Mouse (Mus musculus): ENCODE measurements around the gene Dthd1.

The Dthd1 gene

DNA sequence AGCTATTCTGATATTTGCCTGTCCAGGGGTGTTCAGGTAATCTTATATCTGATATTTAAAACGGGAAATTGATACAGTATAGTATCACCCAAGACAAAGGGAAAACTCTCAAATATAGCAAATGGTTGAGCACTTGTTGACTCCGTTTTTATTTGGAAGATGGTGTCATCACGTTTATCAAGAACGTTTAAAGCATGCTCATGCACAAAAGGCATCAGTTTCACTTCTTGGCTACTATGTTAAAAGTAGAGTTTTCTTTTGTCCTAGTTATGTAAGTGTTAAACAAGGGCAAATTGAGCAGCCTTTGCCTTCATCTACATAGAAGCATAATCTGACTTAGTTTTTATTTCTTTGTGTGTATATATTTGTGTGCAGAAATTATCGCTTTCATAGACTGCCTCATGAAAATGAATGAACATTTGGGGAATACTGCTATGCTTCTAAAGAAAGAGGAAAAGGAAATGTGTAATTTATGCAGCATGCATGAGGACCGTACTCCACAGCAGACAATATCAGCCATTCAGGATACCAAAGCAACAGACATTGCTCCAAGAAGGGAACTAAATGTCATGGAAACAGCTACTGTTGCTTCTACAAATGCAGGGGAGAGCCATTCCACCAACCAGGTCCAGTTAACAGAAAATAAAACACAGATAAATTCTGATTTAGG is at the start of gene Dthd1:
Gene Dthd1 (plus strand): TSS at position 422 of the 670 bp plus-strand sequence.
- DNase-seq (ENCODE audit: low read depth): no peak

DNA sequence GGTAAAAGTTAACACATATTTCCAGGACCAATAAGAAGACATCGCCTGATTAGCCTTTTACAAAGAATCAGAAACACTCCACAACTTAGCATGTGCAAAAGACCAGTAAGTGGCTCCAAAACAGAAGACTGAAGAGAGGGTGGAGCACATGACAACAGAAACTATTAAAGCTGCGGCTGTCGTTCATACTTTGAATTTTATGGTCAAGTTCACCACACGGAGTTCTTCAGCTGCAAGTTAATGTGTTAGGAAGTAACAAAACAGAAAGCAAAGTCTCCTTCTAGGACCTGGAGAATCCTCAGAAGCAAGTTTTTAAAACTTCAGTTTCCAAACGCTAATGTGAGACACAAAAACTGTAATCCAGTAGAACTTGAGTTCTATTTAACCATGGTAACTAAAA is 49.5 kb upstream of the Dthd1 start:
- DNase-seq (ENCODE audit: low read depth): no peak

DNA sequence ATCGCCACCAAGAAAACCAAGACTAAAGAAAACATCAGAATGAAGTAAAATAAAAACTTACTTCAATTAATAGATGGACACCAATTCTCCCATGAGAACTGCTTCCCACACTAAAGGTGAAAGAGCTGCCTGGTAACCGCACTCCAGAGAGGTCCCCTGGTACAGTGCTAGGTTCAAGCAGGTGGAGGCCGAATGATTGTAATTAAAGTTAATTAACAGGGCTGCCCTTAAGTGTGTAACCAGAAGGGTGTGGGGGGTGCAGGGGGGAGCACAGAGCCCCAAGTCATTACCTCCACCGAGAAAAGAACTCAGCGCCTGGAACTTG is 48.2 kb upstream of the Dthd1 start:
- DNase-seq (ENCODE audit: low read depth): no peak

DNA sequence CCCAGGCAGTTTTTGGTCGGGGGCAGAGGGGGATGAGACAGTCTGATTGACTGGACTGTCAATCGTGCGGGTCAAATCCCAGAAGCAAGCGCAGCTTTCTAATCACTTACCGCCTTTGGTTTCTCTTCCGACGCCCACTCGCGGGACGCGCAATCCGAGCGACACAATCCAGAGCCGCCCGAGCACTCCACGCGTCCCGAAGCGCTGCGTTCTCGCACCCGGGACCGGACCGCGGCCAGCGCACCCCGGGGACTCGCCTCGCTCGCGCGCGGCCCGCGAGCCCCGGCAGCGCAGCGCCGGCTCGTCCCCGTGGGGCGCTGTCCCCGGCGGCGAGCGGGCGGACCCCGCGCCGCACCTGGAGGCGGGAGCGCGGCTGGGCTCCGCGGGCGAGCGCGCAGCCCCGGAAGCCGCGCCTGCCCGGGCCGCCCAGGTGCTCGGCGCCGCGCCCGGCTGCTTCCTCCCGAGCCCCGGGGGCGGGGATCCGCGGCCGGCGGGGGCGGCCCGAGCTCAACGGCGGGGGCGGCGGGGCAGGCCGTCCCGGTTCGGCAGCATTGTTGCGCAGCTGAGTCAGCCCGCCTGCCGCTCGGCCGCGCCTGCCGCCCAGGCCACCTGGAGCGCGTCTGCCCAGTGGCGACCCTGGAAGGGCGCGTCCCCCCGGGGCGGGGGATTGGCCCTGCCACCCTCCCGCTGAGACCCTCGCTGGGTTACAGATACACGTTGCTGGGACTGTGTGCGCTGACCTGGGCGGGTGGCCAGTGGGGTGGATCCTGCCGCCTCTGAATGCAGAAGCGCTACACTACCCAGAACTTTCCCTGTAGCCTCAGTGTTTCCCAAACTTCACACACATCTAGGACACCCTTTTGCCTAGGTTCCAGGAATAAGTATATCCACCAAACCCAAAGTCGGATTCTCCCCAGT is 47.6 kb upstream of the Dthd1 start, which contains the start of gene Arap2:
Gene Arap2 (minus strand): TSS at position 376 of the 918 bp plus-strand sequence.
- no peak for DNase-seq (ENCODE audit: low read depth)

DNA sequence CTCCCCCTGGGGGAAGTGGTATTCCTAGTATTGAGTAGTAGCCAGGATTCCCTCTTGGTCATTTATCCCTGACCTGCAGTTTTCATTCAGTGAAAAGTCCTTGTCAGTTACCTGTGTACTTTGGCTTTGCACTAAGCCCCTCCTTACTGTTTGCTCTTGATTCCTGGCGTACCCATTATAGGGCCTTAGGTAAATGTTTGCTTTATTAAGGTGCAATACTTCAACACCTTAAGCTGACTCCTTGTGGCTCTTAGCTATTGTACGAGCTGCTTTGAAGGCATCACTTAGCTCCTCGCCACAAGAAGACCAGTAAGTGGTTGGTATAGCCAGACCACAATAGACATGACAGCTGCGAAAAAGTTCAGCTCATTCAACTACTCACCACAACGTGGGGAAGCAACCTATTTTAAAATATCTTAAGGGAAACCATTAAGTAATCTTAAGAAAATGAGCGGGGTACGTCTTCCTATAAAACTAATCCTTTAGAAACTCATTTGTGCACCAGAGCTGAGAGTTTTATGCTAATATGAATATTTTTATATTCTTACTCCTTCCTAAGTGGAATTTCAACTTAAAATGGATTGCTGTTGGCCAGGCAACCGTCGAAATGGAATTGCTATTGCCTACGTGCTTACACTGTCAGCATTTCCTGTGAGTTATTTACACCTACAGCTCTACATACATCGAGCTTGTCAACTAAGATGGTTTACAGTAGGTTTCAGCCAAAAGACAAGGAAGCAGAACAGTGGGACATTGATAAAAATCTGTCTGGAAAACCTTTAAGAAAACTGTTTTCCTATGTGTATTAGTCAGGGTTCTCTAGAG is 41.6 kb upstream of the Dthd1 start:
- no peak for DNase-seq (ENCODE audit: low read depth)

DNA sequence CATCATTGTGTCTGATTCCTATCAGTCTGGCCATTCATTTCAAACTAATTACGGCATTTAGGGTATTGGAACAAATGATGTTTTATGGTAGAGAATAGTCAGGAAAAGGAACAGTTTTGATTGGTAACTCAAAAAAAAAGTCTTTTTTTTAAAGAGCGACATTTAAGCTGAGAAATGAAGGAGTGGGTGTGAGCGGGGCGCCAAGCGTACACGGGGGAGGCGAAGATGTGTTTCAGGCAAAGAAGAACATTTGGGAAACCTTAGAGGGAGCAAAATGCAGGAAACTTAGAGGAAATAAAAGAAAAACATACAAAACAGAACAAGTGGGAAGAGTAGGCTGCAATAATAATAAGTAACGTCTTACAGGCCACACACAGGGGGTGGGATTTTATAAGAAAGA is 35.8 kb upstream of the Dthd1 start:
- no peak for DNase-seq (ENCODE audit: low read depth)

DNA sequence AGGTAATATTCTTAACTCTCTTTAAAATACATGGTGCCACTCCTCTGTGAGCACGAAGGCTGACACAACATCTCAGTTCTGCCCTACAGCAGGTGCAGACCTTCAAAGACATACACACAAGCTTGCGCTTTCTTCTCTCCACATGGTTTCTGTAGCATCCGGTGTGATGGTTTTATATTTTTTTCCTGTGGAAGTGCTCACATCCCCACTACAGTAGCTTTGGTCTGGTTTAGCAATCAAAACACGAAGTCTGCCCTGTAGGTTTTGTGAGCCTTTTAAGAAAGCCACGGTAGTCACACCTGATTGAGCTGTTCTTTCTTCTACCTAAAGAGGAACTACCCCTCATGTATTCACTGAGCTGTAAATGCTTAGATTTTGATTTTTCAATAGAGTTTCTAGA is 34.9 kb upstream of the Dthd1 start:
- DNase-seq (ENCODE audit: low read depth): no peak

DNA sequence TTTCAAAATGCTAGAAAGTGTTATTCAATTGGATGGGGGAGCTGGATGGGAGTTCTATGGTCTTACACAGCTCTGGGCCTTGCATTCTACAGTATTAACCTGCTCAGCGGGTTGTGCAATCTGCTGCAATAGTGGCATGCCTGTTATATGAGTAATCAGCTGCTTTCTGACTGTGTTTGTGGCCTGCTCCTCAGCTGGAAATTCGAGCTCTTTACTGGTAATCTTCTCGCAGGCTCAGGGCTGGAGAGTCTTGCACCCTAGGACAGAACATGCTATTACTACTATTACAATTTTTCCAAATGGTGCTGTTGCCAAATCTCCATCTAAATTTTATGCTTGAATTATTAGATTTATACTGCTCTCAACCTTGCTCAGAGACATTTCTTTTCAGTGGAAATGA is 26.8 kb upstream of the Dthd1 start:
- no peak for DNase-seq (ENCODE audit: low read depth)

DNA sequence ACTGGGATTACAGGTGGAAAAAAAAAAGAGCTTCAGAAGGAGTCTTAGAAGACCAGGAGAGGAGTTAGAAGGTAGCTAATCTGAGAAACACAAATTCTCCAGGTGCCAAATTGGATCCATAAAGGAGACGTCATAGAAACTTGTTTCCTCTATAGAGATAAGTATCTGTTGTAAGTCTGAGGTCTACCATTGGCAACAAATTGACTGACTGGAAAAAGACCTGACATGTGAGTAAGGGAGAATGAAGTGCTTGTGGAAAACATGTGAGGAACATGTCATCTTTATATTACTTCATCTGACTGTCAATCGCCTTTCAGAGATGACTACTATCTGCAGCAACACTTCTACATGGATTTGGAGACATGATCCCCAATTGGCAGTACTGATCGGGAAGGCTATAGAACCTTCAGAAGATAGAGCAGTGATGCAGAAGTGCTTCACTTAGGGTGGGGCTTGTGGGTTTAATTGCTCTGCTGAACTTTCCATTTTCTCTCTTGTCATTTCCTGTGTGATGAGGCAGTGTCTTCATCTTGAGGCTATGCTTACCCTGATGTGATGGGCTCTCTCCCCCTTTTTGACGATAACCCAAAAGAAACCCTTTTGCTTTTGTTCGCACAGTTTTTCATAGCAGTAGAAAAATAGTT is 22.6 kb upstream of the Dthd1 start:
- DNase-seq (ENCODE audit: low read depth): no peak

DNA sequence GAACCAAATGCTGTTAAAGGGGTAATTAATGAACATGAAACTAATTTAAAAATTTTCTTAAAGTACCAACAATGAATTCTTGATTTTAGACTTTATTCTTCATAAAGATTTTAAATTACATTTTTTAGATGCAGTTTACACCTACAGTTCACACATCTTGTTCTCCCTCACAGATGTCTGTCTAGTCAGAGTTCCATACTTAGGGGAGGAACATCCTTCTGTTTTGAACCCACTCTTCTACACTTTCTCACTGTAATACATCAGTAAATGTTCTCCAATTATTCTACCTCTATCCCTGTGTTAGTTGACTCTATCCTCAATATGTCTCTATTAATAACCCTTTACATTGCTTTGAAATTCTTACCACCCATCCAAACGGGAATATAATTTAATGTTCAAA is 20.8 kb upstream of the Dthd1 start:
- no peak for DNase-seq (ENCODE audit: low read depth)

DNA sequence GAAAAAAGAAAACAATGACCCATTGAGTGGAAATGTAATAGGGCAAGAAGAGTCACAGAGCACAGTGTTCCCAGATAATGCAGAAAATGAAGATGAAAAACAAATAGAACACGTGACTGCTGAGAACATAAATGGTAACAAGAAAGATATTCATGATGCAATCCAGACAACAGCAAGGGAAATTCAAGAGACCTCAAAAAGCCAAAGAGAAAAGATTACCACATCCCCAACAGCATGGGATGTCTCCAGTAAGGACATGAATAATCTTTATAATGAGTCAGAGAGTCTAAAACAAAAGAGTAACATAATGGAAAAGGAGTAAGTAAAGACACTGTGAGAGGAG is 420 bp downstream of the Dthd1 start:
- no peak for DNase-seq (ENCODE audit: low read depth)

DNA sequence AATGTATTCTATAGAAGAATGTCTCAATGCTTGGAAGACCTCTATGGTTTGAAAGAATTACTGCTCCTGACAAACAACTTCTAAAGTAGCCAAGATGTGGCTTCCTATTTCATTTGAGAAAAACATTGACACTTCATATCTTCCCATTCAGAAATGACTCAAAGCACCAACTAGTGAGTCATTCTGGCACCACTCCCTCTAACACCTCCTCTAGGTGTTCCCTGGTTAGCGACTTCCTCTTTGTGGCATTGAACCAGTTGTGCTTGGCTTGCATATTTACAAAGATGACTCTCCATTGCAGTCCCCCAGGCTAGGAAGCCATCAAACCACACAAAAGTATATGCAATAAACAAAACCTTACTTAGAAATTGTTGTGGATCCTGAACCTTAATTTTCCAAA is 2.1 kb downstream of the Dthd1 start:
- DNase-seq (ENCODE audit: low read depth): no peak

DNA sequence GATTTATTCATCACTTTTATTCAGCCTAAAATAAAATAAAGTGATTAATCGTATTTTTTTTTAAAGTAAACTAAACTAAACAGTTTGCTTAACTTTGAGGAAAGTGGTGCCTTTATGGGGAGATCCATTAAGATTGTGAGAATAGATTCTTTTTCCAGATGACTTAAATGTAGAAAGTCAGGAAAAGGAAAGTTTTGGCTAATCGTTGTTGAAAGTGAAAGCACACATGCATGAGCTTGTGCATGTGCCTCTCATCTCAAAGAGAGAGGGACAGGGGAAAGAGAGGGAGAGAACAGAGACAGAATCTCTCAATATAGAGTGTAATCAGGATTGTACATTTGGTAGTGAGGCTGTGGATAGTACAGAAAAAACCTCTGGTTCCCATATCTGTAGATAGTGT is 5.9 kb downstream of the Dthd1 start:
- DNase-seq (ENCODE audit: low read depth): no peak

DNA sequence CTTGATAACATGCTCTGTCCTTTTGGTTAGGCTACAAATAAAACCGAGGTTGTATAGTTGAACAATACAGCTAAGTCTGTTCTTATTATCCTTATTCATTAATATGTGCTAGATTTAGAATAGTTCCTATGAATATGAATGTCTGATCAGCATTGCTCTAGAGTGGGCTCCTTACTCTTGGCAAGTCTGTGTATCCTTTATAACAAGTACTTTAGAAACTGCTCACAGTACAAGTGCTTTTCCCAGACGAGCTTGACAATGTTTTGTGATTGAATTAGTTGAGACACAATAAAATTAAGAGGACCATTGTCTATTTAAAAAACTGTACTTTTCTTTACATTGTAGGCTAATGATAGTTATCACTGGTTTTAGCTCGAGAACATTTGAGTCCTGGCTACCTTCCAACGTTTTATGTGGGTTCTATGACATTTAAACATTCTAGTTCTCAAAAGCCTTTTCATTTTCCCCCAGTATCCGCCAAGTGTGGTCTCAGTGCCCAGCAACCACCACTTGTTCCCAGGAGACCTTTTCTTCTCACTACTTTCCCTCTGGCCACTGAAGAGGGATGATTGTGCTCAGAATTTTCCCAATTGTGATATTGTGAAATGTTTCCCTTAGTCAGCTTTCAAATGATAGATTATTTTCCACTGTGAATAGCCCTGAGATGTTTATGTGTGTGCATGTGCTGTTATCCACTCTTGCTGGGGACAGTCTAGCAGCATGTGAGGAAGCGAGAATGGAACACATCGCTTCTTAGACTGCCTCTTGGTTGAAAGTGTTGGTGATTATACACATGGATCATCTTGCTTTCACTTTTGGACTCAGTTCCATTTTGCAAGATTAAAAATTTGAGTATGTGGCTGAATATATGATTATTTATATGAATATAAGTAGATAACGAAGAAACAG is 7.0 kb downstream of the Dthd1 start:
- no peak for DNase-seq (ENCODE audit: low read depth)

DNA sequence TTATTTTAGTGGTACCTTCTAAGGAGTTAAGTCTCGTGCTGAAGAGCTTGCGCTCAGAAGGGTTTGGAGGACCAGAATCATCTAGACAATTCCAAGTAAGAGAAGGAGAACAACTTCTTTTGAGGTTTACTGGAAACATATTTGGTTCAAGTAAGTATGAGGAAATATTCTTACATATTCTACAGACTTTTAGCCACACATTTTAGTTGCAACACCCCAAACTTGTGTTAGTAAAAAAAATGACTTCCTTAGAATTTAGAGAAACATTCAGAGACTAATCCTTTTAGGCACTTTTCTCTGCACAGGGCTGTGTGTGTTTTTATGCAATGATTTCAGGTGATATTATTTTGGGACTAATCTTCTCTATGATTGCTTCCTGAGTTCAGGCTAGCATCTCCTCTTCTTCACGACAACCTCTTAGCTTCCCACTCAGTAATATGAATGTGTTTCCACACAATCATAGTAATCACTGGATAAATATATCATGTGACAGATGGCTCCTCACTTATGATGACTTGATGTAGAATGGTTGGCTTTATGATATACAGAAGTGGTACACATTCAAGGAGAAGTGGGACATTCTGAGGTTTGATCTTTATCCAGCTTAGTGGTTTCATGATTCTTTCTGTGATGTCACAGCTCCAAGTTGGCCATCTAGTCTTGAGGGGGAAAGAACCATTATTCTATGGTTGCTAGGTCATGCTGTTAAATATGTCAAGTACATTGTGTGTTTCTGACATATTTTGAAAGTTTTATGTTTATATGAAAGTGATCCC is 29.5 kb downstream of the Dthd1 start:
- DNase-seq (ENCODE audit: low read depth): no peak

DNA sequence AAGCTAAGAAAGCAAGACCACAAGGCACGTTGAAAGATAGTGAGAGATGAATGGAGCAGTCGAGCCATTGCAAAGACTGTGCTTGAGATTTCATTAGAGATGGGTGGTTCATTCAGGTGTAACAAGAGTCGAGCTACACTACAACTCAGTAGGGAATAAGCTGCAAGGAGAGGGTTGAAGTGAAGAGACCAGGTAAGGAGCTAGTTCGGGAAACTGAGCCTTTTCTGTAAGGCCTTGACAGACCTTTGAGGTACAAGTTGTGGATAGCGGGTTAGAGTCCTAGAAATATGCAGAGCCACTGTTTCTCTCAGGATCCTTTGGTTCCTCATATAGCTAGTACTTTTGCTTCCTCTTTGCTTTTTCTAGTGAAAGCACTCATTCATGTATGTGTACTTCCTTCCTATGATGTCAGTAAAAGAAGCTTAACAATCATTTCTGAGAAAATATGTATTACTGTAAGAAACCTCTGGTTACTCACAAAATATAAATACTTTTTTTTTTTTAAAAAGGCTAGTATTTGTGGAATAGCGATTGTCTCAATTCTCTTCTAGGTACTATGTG is 33.0 kb downstream of the Dthd1 start:
- DNase-seq (ENCODE audit: low read depth): no peak

DNA sequence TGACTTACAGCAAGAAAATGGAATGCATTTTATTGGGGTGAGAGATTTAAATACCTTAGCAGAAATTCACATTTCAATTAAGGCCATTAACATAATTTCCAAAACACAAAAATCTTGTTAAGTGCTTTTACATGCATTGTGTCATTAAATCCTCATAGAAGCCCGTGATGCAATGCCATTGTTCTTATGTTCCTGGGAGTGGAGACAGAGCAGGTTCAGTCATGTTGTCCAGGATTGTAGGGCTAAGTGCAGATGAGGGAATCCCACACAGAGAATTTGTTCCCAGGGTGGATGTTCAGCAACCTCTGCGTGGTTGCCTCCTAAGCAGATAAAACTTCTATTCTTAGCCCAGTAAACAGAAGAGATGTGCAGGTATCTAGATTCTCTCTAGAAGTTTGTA is 37.7 kb downstream of the Dthd1 start:
- DNase-seq (ENCODE audit: low read depth): no peak

DNA sequence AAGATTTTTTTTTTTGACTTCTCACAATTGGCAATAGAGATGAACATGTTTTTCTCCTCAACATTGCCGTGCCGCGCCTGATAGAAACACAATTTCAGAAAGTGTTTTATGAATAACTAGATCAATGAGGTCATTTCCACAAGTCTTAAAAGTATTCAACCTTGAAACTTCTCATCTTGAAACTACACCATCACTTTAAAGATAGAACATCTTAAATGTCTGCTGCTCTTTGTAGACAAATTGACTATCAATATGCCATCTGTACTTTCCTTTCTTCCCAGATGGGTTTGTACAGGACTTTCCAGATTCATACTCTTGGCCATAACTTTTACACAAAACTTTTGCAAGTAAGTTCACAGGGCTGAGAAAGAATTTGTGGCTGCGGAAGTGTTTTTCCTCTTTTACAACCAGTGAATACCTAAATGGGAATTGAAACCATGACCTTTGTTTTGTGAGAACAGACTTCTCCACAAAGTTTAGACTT is 40.8 kb downstream of the Dthd1 start:
- DNase-seq (ENCODE audit: low read depth): no peak

DNA sequence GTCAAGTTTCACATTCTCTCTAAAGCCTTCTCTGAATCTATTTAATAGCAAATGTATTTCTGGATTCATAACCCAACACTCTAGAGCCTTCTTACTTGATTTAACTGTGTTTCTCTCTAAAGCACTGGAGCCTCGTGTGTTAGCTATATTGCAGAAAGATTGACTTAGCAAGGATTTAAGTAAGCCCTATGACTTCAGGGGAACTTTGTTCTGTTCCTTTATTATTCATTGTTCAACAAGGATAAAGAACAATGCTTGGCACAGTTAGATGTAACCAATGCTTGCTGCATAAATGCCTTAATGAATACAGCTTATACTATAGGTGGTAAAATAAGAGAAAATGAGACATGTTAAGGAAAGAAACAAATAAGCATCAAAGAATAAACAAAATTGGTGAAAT is 43.9 kb downstream of the Dthd1 start:
- DNase-seq (ENCODE audit: low read depth): no peak

DNA sequence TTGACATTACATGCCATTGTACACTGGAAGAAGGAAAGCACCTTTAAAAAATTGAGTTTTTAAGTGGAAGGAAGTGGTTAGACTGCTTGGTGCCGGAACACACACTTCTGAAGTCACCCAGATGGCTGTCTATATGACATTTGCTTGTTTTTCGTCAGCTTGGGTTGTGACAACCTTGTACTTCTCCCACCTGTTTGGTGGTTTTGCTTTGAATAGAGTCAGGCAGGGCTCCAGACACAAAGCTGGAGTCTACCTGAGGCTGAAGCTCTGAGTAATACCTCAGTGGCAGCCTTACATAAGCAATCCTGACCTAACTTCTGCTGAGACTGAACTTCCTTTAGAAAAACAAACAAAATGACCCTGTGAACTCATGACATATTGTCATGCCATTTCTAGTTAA is 44.7 kb downstream of the Dthd1 start:
- no peak for DNase-seq (ENCODE audit: low read depth)
